Mouse (Mus musculus) heart, embryonic 14.5 days (tissue): ENCODE measurements at regions not wholly inside any gene's neighbourhood (a gene's known extent, or its start where the extent isn't known, plus 50 kb on each side); places are given as distances from the start of the nearest gene placed in this dataset.

Experiments used
- ATAC-seq: fragments of 200-750 bp; cut with Nextera tagmentation; 2 replicates; pipeline ENCODE4 v1.8.0; 2017; ENCODE audit warnings: low read depth, moderate TSS enrichment; ENCODE audit not compliant: insufficient number of reproducible peaks, insufficient read depth, low FRiP score
- H3K27ac ChIP-seq, 2 experiments: fragments of 200-500 bp in 1 of 2; fragments of 300-500 bp in 1 of 2; sonication (generic) in 1 of 2; replicated peaks in 1 of 2; 2 replicates each; pipeline ENCODE4 v1.5.1; 2012 to 2014; ENCODE audit warnings: low read depth in 2 of 2, low read length in 2 of 2, control low read depth in 1 of 2, mild to moderate bottlenecking in 1 of 2, mixed read lengths in 1 of 2; ENCODE audit not compliant: control insufficient read depth in 1 of 2, insufficient read depth in 1 of 2
- H3K27me3 ChIP-seq: fragments of 300-500 bp; sonication (generic); 2 replicates; pipeline ENCODE4 v1.6.1; 2014; ENCODE audit warnings: mild to moderate bottlenecking, low read length, control low read depth; ENCODE audit not compliant: control insufficient read depth, insufficient read depth
- H3K36me3 ChIP-seq: fragments of 300-500 bp; sonication (generic); 2 replicates; pipeline ENCODE4 v1.6.1; 2014; ENCODE audit warnings: mild to moderate bottlenecking, control low read depth, low read length, mixed read lengths; ENCODE audit not compliant: control insufficient read depth, insufficient read depth
- H3K4me1 ChIP-seq, 2 experiments: fragments of 200-500 bp in 1 of 2; fragments of 300-500 bp in 1 of 2; sonication (generic) in 1 of 2; 2 replicates each; pipeline ENCODE4 v1.6.1; 2012 to 2014; ENCODE audit warnings: low read length in 2 of 2, control low read depth in 1 of 2, mixed read lengths in 1 of 2; ENCODE audit not compliant: control insufficient read depth in 2 of 2, insufficient read depth in 2 of 2
- H3K4me2 ChIP-seq: fragments of 300-500 bp; sonication (generic); 2 replicates; pipeline ENCODE4 v1.6.1; 2014; ENCODE audit warnings: mild to moderate bottlenecking, low read length
- H3K4me3 ChIP-seq, 2 experiments: fragments of 200-500 bp in 1 of 2; fragments of 300-500 bp in 1 of 2; sonication (generic) in 1 of 2; 2 replicates each; pipeline ENCODE4 v1.5.1; 2012 to 2014; ENCODE audit warnings: low read length in 2 of 2, mild to moderate bottlenecking in 2 of 2, control low read depth in 1 of 2, low read depth in 1 of 2, moderate library complexity in 1 of 2; ENCODE audit not compliant: control insufficient read depth in 1 of 2, insufficient read depth in 1 of 2
- H3K9ac ChIP-seq: fragments of 300-500 bp; sonication (generic); 2 replicates; pipeline ENCODE4 v1.6.1; 2014; ENCODE audit warnings: mild to moderate bottlenecking, low read length
- H3K9me3 ChIP-seq: fragments of 300-500 bp; sonication (generic); 2 replicates; pipeline ENCODE4 v1.6.1; 2016; ENCODE audit warnings: low read length, control low read depth; ENCODE audit not compliant: control insufficient read depth
- WGBS: fragments of 180-500 bp; shearing (Covaris S2); extraction: QIAGEN DNeasy Blood & Tissue Kit; methylation state at CpG from one replicate; pipeline ENCODE4 v1.1.7; 2014; 5-methylcytosine and 5-hydroxymethylcytosine counted together

- H3K27me3 ChIP-seq = no peaks in the 10 kb centered on the region
- no peak overlapping the region for H3K4me3 ChIP-seq
- no peak for ATAC-seq
- WGBS = 84% methylated on average over 11 of the region's 11 CpGs
- peaks cover 8% of the 10 kb centered on the region; the same call in 1 of the 2 replicates for H3K9me3 ChIP-seq
- no peak overlapping the region for H3K9ac ChIP-seq
- H3K4me2 ChIP-seq = no peak overlapping the region
- no peaks in the 10 kb centered on the region for H3K36me3 ChIP-seq
- no peak overlapping the region for H3K27ac ChIP-seq
- H3K4me1 ChIP-seq = no peaks in the 10 kb centered on the region
Measured at GRCm38 (mm10) chr17:51966573-51967284, 133.6 kb upstream of the Satb1 start.

- WGBS = 57% methylated on average over 12 of the region's 12 CpGs
- Histone ChIP-seq H3K9me3 (no peaks in the 10 kb centered on the region), H3K9ac (no peak overlapping the region), H3K4me1 (no peaks in the 10 kb centered on the region), H3K27me3 (no peaks in the 10 kb centered on the region), H3K27ac (no peak overlapping the region), H3K36me3 (no peaks in the 10 kb centered on the region), H3K4me3 (no peak overlapping the region), H3K4me2 (no peak overlapping the region)
- no peak for ATAC-seq
Measured at GRCm38 (mm10) chr17:51962529-51963110, 129.5 kb upstream of the Satb1 start.

DNA sequence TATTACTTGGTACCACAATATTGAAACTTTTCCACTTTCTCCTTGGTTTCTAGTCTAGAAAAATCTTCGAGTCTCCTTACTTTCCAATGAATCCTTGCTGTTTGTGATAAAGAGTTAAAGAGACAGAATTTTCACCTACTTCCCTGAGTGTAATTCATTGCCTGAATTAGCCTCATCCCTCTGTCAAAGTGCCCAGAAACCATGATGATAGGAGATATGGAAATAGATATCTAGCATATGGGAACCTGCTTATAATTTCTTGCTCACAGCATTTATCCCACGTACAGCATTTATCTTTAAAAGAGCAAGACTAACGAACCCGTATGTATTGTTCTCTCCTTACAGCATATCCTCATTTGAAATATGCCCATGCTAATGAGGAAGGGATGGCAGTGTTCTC is 128.2 kb upstream of the Satb1 start:
- H3K36me3 ChIP-seq = no peaks in the 10 kb centered on the region
- ATAC-seq = no peak
- H3K27ac ChIP-seq = no peak overlapping the region
- H3K4me1 ChIP-seq = no peaks in the 10 kb centered on the region
- WGBS = 78% methylated on average over 4 of the region's 4 CpGs
- H3K27me3 ChIP-seq = no peaks in the 10 kb centered on the region
- no peak overlapping the region for H3K4me2 ChIP-seq
- H3K9ac ChIP-seq = no peak overlapping the region
- H3K9me3 ChIP-seq = no peaks in the 10 kb centered on the region
- H3K4me3 ChIP-seq = no peak overlapping the region

- H3K4me1 ChIP-seq = no peaks in the 10 kb centered on the region
Measured at GRCm38 (mm10) chr17:51956275-51956674, 123.2 kb upstream of the Satb1 start.

GRCm38 (mm10) chr17:51937707-51938106 is 104.6 kb upstream of the Satb1 start:
- Histone ChIP-seq H3K4me1 (no peaks in the 10 kb centered on the region), H3K27me3 (no peaks in the 10 kb centered on the region), H3K9me3 (no peaks in the 10 kb centered on the region), H3K36me3 (no peaks in the 10 kb centered on the region), H3K4me2 (no peak overlapping the region), H3K9ac (no peak overlapping the region), H3K27ac (no peak overlapping the region), H3K4me3 (no peak overlapping the region)
- no peak for ATAC-seq
- WGBS = 81% methylated on average over 5 of the region's 5 CpGs

More at GRCm38 (mm10) chr17:51956275-51956674, 123.2 kb upstream of the Satb1 start:
- H3K9me3 ChIP-seq = no peaks in the 10 kb centered on the region
- no peak overlapping the region for H3K4me2 ChIP-seq
- WGBS = 84% methylated on average over 13 of the region's 13 CpGs
- no peak overlapping the region for H3K4me3 ChIP-seq
- no peak overlapping the region for H3K27ac ChIP-seq
- no peaks in the 10 kb centered on the region for H3K27me3 ChIP-seq
- H3K36me3 ChIP-seq = no peaks in the 10 kb centered on the region
- ATAC-seq = no peak
- no peak overlapping the region for H3K9ac ChIP-seq

GRCm38 (mm10) chr17:51936071-51936470 is 103.0 kb upstream of the Satb1 start:
- ATAC-seq = no peak
- WGBS = 72% methylated on average over 5 of the region's 5 CpGs
- Histone ChIP-seq H3K36me3 (no peaks in the 10 kb centered on the region), H3K9ac (no peak overlapping the region), H3K27me3 (no peaks in the 10 kb centered on the region), H3K9me3 (no peaks in the 10 kb centered on the region), H3K27ac (no peak overlapping the region), H3K4me2 (no peak overlapping the region), H3K4me3 (no peak overlapping the region), H3K4me1 (no peaks in the 10 kb centered on the region)

GRCm38 (mm10) chr17:51926392-51926791 is 93.3 kb upstream of the Satb1 start:
- WGBS = 81% methylated on average over 3 of the region's 3 CpGs
- H3K27me3 ChIP-seq = no peaks in the 10 kb centered on the region
- no peak for ATAC-seq
- H3K27ac ChIP-seq = no peak overlapping the region
- no peak overlapping the region for H3K9ac ChIP-seq
- H3K4me2 ChIP-seq = no peak overlapping the region
- H3K36me3 ChIP-seq = no peaks in the 10 kb centered on the region
- H3K4me1 ChIP-seq = no peaks in the 10 kb centered on the region
- no peaks in the 10 kb centered on the region for H3K9me3 ChIP-seq
- no peak overlapping the region for H3K4me3 ChIP-seq

GRCm38 (mm10) chr17:51907031-51907430 is 73.9 kb upstream of the Satb1 start:
- ATAC-seq = no peak
- H3K9me3 ChIP-seq = no peaks in the 10 kb centered on the region
- no peak overlapping the region for H3K9ac ChIP-seq
- H3K36me3 ChIP-seq = no peaks in the 10 kb centered on the region
- H3K27ac ChIP-seq = no peak overlapping the region
- no peaks in the 10 kb centered on the region for H3K4me1 ChIP-seq
- no peak overlapping the region for H3K4me2 ChIP-seq
- H3K4me3 ChIP-seq = no peak overlapping the region
- 68% methylated on average over 4 of the region's 4 CpGs for WGBS
- H3K27me3 ChIP-seq = no peaks in the 10 kb centered on the region
